Mouse (Mus musculus) liver, embryonic 14.5 days (tissue): Measurements from ENCODE around the gene Gm26558.

Experiments
- CTCF ChIP-seq: IDR thresholded peaks from 2 replicates; pipeline ENCODE4 v1.5.1; 2016; ENCODE audit warnings: antibody characterized with exemption, low read depth, control low read depth
- EP300 ChIP-seq: IDR thresholded peaks from 2 replicates; pipeline ENCODE4 v1.6.1; 2016; ENCODE audit warnings: antibody characterized with exemption, low read depth

GRCm38 (mm10) chr2:70616617-70617016, 45.3 kb downstream of the Gm26558 start:
- no peak for TF ChIP-seq CTCF
- TF ChIP-seq EP300 = no peak
